Mouse (Mus musculus) lung, adult 2 months (tissue): ENCODE data around the gene Ifnab. TPM values are rescaled to one million over a fixed set of nuclear protein-coding genes. Genes with fewer than 3 reads are reported as not detected.

Experiments used
- DNase-seq: peaks from one replicate; pipeline ENCODE4 v3.0.0; 2022
- H3K4me1 ChIP-seq: fragments of 200-500 bp; 2 replicates; pipeline ENCODE4 v1.6.1; 2011; ENCODE audit warnings: low read length; ENCODE audit not compliant: control insufficient read depth, insufficient read depth
- H3K4me3 ChIP-seq: fragments of 200-500 bp; replicated peaks from 2 replicates; pipeline ENCODE3; 2011; ENCODE audit warnings: low read depth, mild to moderate bottlenecking, control low read depth, low read length; ENCODE audit errors: extremely low read depth
- CTCF ChIP-seq: fragments of 200-500 bp; IDR thresholded peaks from 2 replicates; pipeline ENCODE4 v1.5.1; 2011; ENCODE audit warnings: mild to moderate bottlenecking, low read length, control low read depth; ENCODE audit not compliant: insufficient read depth
- POLR2A ChIP-seq: fragments of 200-500 bp; IDR thresholded peaks from 2 replicates; pipeline ENCODE4 v1.6.1; 2011; ENCODE audit warnings: low read depth, mild to moderate bottlenecking, control low read depth, low read length, borderline replicate concordance; ENCODE audit errors: extremely low read depth
- WGBS: fragments of 180-500 bp; shearing (Covaris S2); methylation state at CpG from one replicate; pipeline ENCODE4 v1.1.7; 2018; 5-methylcytosine and 5-hydroxymethylcytosine counted together
- polyA plus RNA-seq: library from polyadenylated mRNA; depleted of rRNA; stranded (reverse); fragments of >200 nt; gene quantifications from 2 replicates; pipeline ENCODE4 v1.2.3, GENCODE M21; 2012; rRNA removed

Gene Ifnab
- polyA plus RNA-seq, result not detected in 2 replicates

DNA sequence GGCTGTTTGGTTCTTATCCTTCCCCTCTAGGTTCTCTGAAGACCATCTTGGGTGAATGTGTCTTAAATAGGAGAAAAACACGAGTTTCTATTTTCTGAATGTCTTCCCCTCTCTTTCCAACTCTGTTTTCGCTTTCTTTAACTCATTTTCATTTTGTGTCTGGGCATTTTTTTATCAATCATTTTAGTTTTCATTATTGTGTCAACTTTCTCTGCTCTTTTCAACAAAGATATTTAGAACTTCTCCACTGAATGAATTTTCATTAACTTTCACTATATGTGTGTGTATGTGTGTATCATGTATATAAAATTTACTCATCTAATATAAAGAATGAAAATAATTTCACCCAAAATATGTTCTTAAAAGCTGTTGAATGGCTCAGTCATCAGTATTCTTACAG is at the start of gene Ifnab:
TSS of gene Ifnab (minus strand) at position 101 of the 400 bp plus-strand sequence.
- no peaks in the 10 kb centered on the region for H3K4me1 ChIP-seq
- H3K4me3 ChIP-seq, result no peak within 1 kb of the TSS
- no peak for TF ChIP-seq POLR2A
- TF ChIP-seq CTCF, result no peak
- 56% methylated on average over 2 of the region's 2 CpGs for WGBS
- DNase-seq, result no peak

DNA sequence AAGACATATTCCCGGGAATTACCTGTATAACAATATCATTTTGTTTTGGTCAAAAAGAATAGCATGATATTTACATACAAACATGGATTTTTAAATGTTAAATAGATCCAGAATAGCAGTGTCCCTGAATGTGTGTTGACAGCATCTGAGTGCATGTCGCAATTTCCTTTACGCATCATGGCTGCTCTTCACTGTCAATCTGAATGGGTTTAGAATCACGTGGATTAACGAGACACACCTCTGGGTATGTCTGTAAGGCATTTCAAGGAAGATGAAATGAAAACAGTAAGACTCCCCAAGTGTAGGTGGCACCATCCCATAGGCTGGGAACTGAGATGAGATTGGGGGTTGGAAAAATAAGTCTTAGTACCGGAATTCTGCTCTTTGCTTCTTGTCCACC is 47.9 kb upstream of the Ifnab start:
- DNase-seq, result no peak
- no peak overlapping the region for H3K4me3 ChIP-seq
- TF ChIP-seq CTCF, result no peak
- no peak for TF ChIP-seq POLR2A
- WGBS, result 83% methylated on average over 6 of the region's 6 CpGs
- H3K4me1 ChIP-seq, result no peaks in the 10 kb centered on the region

DNA sequence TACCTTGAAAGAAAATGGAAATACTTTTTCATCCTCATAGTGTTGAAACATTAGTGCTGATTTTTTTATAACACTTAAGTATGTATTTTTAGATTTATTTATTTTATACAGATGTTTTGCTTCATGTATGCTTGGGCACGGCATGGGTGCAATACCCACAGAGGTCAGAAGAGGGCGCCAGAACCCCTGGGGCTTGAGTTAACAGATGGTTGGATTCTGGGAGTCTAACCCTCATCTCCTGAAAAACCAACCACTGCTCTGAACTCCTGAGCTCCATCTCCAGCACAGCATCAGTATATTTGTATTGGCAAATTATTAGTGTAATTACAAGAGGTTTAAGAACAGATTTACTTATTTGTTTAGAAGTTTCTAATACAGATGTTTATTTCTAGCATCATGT is 47.3 kb upstream of the Ifnab start:
- 0% methylated on average over 2 of the region's 2 CpGs for WGBS
- TF ChIP-seq POLR2A (no peak), CTCF (peak; percentile 91)
- H3K4me3 ChIP-seq, result no peak overlapping the region
- no peaks in the 10 kb centered on the region for H3K4me1 ChIP-seq
- peak; percentile 74 for DNase-seq

DNA sequence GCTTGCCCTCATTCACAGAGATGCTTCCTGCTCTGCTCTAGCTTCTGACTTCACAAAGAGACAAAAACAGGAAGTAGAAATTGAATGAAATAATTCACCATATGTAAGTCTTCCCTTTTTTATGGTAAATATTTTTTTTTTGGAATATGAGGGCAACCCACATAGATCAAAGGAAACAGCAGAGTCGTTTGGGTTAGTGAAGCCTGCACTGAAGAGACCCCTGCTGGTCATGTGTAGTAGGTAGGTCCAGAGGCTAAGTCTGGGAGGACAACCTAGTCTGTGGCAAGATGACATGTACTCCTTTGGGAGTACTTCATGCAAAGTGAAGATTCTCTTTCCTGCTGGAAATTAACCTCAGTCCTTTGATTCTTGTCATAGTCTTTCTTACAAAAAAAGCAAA is 36.2 kb upstream of the Ifnab start:
- Histone ChIP-seq H3K4me1 (no peaks in the 10 kb centered on the region; the same call in 1 of the 2 replicates), H3K4me3 (no peak overlapping the region)
- no peak for DNase-seq
- WGBS, result 2% methylated on average over 1 of the region's 1 CpGs
- TF ChIP-seq CTCF (peak; percentile 65), POLR2A (no peak)

DNA sequence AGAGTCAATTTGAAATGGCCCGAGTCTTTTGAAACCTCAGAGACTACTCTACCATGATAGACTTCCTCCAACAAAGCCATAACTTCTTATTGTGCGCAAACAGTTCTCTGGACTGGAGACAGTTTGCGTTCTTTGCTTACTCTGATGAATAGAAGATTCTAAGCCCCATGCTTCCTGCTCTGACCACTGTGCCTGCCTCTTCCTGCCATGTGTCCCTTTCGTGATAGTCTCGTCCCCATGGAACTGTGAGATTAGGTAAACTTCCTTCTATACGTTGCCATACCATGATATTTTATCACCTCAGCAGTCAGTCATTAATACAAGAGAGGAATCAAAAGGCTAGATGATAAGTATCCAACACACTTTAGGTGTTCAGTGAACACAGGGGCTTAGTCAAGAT is 35.6 kb upstream of the Ifnab start:
- WGBS, result 41% methylated on average over 6 of the region's 6 CpGs
- no peaks in the 10 kb centered on the region; the same call in 1 of the 2 replicates for H3K4me1 ChIP-seq
- no peak for DNase-seq
- H3K4me3 ChIP-seq, result no peak overlapping the region
- TF ChIP-seq POLR2A, result no peak
- no peak for TF ChIP-seq CTCF

DNA sequence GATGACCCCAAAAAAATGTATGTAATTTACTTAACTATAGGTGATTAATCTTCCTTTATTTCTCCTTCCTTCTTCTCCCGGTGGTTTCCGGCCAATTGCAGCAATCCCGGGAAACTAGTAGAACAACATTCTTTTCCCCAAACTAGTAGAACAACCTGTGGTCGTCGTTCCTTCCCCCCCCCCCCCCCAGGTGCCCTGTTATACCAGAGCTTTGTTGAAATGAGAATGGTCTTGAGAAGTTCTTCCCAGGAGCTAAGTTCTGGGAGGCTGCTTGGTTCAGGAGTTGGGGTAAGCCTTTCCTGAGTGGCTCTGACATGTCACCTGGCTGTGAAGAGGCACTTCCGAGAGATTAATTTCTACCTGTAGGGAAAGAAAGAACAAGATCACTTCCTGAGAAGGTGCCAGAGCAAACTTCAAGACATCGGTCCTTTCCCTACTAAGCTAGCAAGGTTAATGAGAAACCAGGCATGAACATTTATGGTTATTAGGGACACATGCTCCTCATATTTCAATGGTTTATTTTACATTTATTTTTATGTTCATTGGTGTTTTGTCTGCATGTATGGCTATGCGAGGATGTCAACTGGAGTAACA is 32.4 kb upstream of the Ifnab start:
- no peak for DNase-seq
- WGBS, result 41% methylated on average over 8 of the region's 8 CpGs

DNA sequence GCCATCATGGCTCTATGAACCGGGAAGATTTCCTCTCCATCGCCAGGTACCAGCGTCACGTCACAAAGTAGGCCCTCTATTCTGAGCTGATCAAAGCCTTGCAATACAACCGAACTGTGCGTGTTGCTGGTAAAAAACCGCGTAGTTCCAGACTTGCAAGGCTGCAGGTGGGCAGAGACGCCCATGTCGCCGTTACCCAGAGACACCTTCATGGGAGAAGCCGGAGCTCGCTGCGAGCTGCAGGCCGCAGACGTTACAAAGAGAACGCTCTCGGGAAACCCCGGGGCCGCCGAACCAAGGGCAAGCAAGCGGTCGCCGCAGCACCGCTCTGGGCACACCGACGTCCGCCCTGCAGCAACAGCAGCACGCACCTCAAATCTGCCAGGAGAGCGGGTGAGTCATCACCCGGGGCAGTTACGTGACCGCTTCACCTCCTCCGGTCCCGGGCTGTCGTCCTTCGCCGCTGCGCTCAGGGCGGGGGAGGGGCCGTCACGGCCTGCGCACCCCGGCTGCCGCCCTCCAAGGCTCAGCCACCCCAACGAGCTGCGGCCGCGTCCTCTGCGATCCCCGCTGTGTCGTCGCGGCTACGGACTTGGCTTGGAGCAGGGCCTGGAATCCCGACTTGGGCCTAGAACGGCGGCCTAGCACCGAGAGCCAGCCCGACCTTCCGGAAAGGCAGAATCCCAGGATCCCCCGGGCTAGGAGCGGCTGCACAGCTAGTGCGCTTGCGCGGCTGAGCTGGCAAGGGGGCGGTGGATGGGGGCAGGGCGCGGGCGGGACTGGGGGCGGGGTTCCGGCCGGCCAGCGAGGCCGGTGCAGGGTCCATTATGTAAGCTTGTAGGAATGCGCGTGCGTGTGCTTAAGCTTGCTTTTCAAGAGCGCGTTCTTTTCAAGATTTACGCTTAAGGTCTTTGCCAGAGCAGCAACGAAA is 30.9 kb upstream of the Ifnab start, which contains the start of the genes Gm26566 and Klhl9:
TSS of gene Gm26566 (plus strand) at position 15 of the 931 bp plus-strand sequence.
TSS of gene Klhl9 (minus strand) at position 675 of the 931 bp plus-strand sequence.
- Histone ChIP-seq H3K4me3 (peak within 1 kb of the TSS; percentile 99), H3K4me1 (peaks cover 18% of the 10 kb centered on the region)
- under 1% methylated on average over 82 of the region's 82 CpGs for WGBS
- TF ChIP-seq POLR2A, result peak; percentile 92
- TF ChIP-seq CTCF, result no peak
- DNase-seq, result peak; percentile 91

More for the DNA sequence above, 32.4 kb upstream of the Ifnab start:
- Histone ChIP-seq H3K4me1 (peaks cover 15% of the 10 kb centered on the region), H3K4me3 (no peak overlapping the region)
- TF ChIP-seq POLR2A, result no peak
- no peak for TF ChIP-seq CTCF

DNA sequence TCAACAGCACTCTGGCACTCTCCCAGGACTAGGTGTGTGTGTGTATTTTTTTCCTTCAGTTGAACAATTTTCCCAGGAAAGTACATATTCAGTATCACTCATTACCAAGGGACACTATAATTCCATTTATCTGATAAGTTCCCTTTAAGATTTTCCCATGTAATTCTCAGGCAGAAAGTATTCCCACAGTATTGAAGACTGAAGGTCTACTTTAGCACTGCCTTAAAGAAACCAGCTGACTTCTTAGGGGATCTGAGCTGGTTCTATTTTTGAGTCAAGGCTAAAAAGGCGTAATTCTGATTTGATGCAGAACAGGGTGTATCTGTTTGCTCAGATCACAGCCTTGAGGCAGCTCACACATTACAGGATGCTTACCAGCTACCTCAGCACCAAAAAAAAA is 27.6 kb upstream of the Ifnab start:
- DNase-seq, result no peak
- WGBS, result 5% methylated on average over 1 of the region's 1 CpGs
- H3K4me1 ChIP-seq, result peaks cover 26% of the 10 kb centered on the region
- H3K4me3 ChIP-seq, result no peak overlapping the region
- TF ChIP-seq POLR2A (no peak), CTCF (no peak)

DNA sequence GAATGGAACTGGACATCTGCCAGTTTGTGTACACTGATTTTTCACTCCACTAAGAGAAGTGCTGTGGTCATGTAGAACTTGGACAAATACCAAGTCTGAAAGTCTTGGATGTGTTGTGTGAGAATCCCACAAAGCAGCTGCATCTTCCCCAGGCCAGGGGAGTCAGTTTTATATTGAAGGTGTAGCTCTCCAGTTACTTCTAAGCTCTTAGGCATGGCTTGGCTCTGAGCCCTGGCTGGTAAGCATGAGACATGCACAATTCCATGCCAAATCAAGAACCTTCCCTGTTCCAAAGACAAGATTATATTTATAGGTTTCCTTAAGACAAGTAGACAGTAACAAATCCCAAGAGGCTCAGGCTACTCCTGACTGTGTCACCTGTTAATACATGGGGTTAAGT is 23.9 kb upstream of the Ifnab start:
- H3K4me1 ChIP-seq, result peaks cover 16% of the 10 kb centered on the region
- TF ChIP-seq CTCF (no peak), POLR2A (no peak)
- DNase-seq, result no peak
- H3K4me3 ChIP-seq, result no peak overlapping the region
